Mouse (Mus musculus): Measurements from ENCODE around the gene Fam222a. TPM values are rescaled to one million over a fixed set of nuclear protein-coding genes. Genes with fewer than 3 reads are reported as not detected.

Gene Fam222a
- total and polyA plus RNA-seq, 2 experiments from 2014 or later, result 2.8 to 11.7 TPM

DNA sequence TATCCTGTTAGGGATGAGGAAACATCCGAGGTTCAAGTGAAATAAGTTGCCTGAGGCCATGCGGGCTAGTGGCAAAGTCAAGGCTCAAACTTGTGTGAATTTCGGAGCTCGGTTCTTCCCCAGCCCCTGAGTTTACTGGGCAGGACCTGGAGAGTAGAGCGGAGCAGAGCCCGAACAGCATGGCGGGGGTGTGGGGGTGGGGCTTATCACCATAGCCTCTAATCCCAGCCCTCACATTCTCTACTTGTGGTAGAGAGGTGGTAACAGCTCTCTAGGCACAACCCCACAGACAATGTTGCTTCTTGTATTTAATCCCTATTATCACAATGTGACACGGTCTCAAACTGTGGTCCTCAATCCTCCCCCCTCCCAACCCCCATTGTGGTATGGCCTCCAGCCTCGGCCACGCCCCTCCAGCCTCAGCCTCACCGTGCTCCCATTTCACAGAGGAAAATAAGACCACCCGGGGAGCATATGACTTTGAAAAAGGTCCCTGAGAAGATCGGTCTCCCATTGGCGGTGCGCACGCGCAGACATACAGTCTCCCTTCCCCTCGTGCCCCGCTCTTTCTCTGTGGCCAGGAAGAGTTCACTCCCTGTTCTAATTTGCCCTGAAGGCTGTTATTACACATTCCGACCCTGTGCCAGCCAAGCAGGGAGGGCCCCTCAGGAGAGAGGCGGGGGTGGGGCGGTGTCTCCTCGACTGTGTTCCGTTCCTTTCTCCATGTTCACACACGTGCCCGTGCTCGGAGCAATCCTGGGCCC lies 79.6 kb downstream of the Fam222a start:
- WGBS, result 3% methylated on average over 27 of the region's 27 CpGs
- Histone ChIP-seq H3K4me2 (ENCODE audit: low read depth, low read length) (peak overlapping the region; percentile 52), H3K4me1 (ENCODE audit: insufficient read depth, low read length) (no peaks in the 10 kb centered on the region), H3K36me3 (ENCODE audit: insufficient read depth, low read length) (no peaks in the 10 kb centered on the region), H3K4me3 (ENCODE audit: low read length) (peak overlapping the region; percentile 4; the same call in 1 of the 2 replicates), H3K9me3 (ENCODE audit: low read length) (no peaks in the 10 kb centered on the region), H3K27me3 (ENCODE audit: insufficient read depth, low read length) (no peaks in the 10 kb centered on the region), H3K9ac (replicated peaks; ENCODE audit: low read length) (no peak overlapping the region), H3K27ac (no peak overlapping the region)
- peak; percentile 50 for ATAC-seq
- peak; percentile 54 for DNase-seq (ENCODE audit: low spot score)
- TF ChIP-seq CTCF (IDR thresholded peaks at IDR 0.05; ENCODE audit: low read depth), result no peak

GRCm38 (mm10) chr5:114648728-114649311 lies 81.0 kb downstream of the Fam222a start:
- H3K27ac ChIP-seq, result 0 out of 2 replicates have a peak overlapping the region, but pooled peaks have one; percentile 27
- no peak for TF ChIP-seq CTCF (IDR thresholded peaks at IDR 0.05; ENCODE audit: low read depth)
- no peaks in the 10 kb centered on the region for H3K4me1 ChIP-seq (ENCODE audit: insufficient read depth, low read length)
- WGBS, result 56% methylated on average over 11 of the region's 11 CpGs
- DNase-seq (ENCODE audit: low spot score) (no peak), ATAC-seq (no peak)
- H3K27me3 ChIP-seq (ENCODE audit: insufficient read depth, low read length), result no peaks in the 10 kb centered on the region
- H3K4me2 ChIP-seq (ENCODE audit: low read depth, low read length), result no peak overlapping the region
- H3K36me3 ChIP-seq (ENCODE audit: insufficient read depth, low read length), result no peaks in the 10 kb centered on the region
- H3K9ac ChIP-seq (replicated peaks; ENCODE audit: low read length), result no peak overlapping the region
- H3K9me3 ChIP-seq (ENCODE audit: low read length), result no peaks in the 10 kb centered on the region
- H3K4me3 ChIP-seq (ENCODE audit: low read length), result no peak overlapping the region

DNA sequence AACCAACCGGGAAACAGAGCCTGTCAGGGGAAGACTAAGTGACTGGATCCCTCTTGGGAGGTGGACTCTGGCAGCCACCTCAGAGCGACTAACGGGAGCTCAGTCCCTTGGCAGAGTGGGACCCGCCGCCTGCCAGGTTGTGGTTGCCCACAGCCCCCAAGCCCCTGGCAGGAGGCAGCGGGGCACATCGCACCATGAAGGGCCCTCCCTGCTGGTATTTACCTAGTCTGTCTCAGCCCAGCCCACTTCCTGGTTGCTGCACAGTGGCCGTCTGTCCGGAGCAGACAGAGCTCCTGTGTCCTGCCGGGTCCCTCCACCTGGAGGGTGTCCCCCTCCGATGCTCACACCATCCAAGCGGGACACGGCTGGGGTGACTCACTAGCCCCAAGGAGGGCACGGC lies 83.2 kb downstream of the Fam222a start:
- ATAC-seq (no peak), DNase-seq (ENCODE audit: low spot score) (peak; percentile 42)
- 38% methylated on average over 14 of the region's 14 CpGs for WGBS
- no peak for TF ChIP-seq CTCF (IDR thresholded peaks at IDR 0.05; ENCODE audit: low read depth)
- no peaks in the 10 kb centered on the region for H3K9me3 ChIP-seq (ENCODE audit: low read length)
- H3K27me3 ChIP-seq (ENCODE audit: insufficient read depth, low read length), result no peaks in the 10 kb centered on the region
- H3K9ac ChIP-seq (replicated peaks; ENCODE audit: low read length), result no peak overlapping the region
- H3K36me3 ChIP-seq (ENCODE audit: insufficient read depth, low read length), result no peaks in the 10 kb centered on the region
- H3K27ac ChIP-seq, result no peak overlapping the region
- no peak overlapping the region for H3K4me2 ChIP-seq (ENCODE audit: low read depth, low read length)
- H3K4me1 ChIP-seq (ENCODE audit: insufficient read depth, low read length), result no peaks in the 10 kb centered on the region
- no peak overlapping the region for H3K4me3 ChIP-seq (ENCODE audit: low read length)

- Histone ChIP-seq H3K9ac (replicated peaks; ENCODE audit: low read length) (no peak overlapping the region), H3K9me3 (ENCODE audit: low read length) (no peaks in the 10 kb centered on the region), H3K4me1 (ENCODE audit: insufficient read depth, low read length) (no peaks in the 10 kb centered on the region), H3K4me3 (ENCODE audit: low read length) (no peak overlapping the region), H3K36me3 (ENCODE audit: insufficient read depth, low read length) (no peaks in the 10 kb centered on the region), H3K27me3 (ENCODE audit: insufficient read depth, low read length) (0 out of 2 replicates have a peak, but pooled peaks cover 2% of the 10 kb centered on the region), H3K27ac (no peak overlapping the region), H3K4me2 (ENCODE audit: low read depth, low read length) (no peak overlapping the region)
- WGBS, result 48% methylated on average over 3 of the region's 3 CpGs
- ATAC-seq (no peak), DNase-seq (ENCODE audit: low spot score) (no peak)
- TF ChIP-seq CTCF (IDR thresholded peaks at IDR 0.05; ENCODE audit: low read depth), result no peak
Observed at GRCm38 (mm10) chr5:114651449-114651848, 83.6 kb downstream of the Fam222a start.

DNA sequence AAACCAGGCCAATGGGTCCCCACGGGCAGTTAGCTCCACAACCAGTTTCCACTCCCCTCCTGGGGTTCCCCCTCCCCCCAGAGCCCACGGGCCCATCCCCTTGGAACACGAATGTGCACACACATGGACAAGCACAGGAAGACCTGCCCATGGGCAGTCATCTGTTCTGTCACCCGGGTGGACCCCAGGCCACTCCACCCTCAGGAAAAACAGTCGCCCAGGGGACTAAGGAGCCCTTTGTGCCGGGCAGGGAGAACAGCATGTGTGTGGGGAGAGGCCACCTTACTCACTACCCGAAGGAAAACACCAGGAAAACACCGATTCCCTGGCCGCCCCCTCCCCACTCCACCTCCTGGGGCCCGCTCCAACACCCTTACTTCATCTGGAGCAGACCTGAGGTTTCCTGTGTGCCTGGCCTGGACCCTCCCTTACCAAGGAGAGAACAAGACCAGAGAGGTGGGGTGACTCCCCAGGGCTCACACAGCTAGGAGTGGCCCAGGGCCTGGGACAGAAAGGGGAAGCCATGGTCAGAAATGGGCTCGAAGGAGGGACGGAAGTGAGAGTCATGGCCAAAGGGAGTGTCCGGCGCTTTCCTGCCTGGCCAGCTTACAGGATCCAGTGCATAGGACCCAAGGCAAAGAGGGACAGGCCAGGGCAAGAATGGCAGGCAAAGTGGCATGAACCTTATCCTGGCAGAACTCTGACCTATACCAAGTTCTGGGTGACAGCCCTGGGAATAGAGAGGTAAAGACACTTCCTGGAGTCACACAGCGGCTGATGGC lies 86.0 kb downstream of the Fam222a start:
- TF ChIP-seq CTCF (IDR thresholded peaks at IDR 0.05; ENCODE audit: low read depth), result no peak
- H3K4me2 ChIP-seq (ENCODE audit: low read depth, low read length), result no peak overlapping the region
- no peak overlapping the region for H3K4me3 ChIP-seq (ENCODE audit: low read length)
- H3K27me3 ChIP-seq (ENCODE audit: insufficient read depth, low read length), result peaks cover 11% of the 10 kb centered on the region; the same call in 1 of the 2 replicates
- no peaks in the 10 kb centered on the region for H3K36me3 ChIP-seq (ENCODE audit: insufficient read depth, low read length)
- WGBS, result 80% methylated on average over 11 of the region's 15 CpGs
- no peak overlapping the region for H3K27ac ChIP-seq
- peaks cover 8% of the 10 kb centered on the region; the same call in 1 of the 2 replicates for H3K4me1 ChIP-seq (ENCODE audit: insufficient read depth, low read length)
- DNase-seq (ENCODE audit: low spot score) (no peak), ATAC-seq (no peak)
- no peak overlapping the region for H3K9ac ChIP-seq (replicated peaks; ENCODE audit: low read length)
- no peaks in the 10 kb centered on the region for H3K9me3 ChIP-seq (ENCODE audit: low read length)

DNA sequence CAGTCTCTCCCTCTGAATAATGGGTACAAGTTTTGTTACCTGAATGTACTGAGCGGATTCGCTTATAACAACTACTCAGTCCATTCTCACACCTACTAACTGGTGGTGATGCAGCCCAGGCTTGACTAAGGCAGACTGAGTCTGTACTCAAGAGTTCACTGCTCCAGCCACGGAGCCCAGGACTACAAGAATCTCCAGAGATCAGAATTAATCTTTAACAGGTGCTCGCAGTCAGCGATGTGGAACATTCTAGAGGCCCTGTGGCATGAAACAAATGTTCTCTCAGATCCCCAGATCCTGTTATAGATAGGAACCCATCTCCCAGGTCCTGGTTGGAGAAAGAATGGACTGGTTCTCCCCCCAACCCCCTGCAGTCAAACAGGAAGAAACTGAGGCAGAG lies 87.9 kb downstream of the Fam222a start:
- H3K27ac ChIP-seq, result no peak overlapping the region
- H3K4me2 ChIP-seq (ENCODE audit: low read depth, low read length), result no peak overlapping the region
- WGBS, result 85% methylated on average over 5 of the region's 5 CpGs
- no peak overlapping the region for H3K4me3 ChIP-seq (ENCODE audit: low read length)
- H3K9me3 ChIP-seq (ENCODE audit: low read length), result no peaks in the 10 kb centered on the region
- TF ChIP-seq CTCF (IDR thresholded peaks at IDR 0.05; ENCODE audit: low read depth), result no peak
- DNase-seq (ENCODE audit: low spot score) (no peak), ATAC-seq (no peak)
- peaks cover 14% of the 10 kb centered on the region; the same call in 1 of the 2 replicates for H3K27me3 ChIP-seq (ENCODE audit: insufficient read depth, low read length)
- H3K9ac ChIP-seq (replicated peaks; ENCODE audit: low read length), result no peak overlapping the region
- H3K4me1 ChIP-seq (ENCODE audit: insufficient read depth, low read length), result peaks cover 8% of the 10 kb centered on the region; the same call in 1 of the 2 replicates
- no peaks in the 10 kb centered on the region for H3K36me3 ChIP-seq (ENCODE audit: insufficient read depth, low read length)

Measured in hindbrain, postnatal 0 days (tissue).